Mouse (Mus musculus) embryonic facial prominence, embryonic 12.5 days (tissue): ENCODE data around the gene Tmem80. TPM values are rescaled to one million over a fixed set of nuclear protein-coding genes. Genes with fewer than 3 reads are reported as not detected.

Experiments used
- ATAC-seq: fragments of 200-750 bp; cut with Nextera tagmentation; 2 replicates; pipeline ENCODE4 v1.8.0; 2017; ENCODE audit not compliant: insufficient number of reproducible peaks, insufficient read depth, low FRiP score, low TSS enrichment
- H3K27ac ChIP-seq: fragments of 300-500 bp; sonication (generic); 2 replicates; pipeline ENCODE4 v1.5.1; 2016; ENCODE audit warnings: mild to moderate bottlenecking
- H3K27me3 ChIP-seq: fragments of 300-500 bp; sonication (generic); 2 replicates; pipeline ENCODE4 v1.6.1; 2016; ENCODE audit warnings: mild to moderate bottlenecking, moderate library complexity
- H3K36me3 ChIP-seq: fragments of 300-500 bp; sonication (generic); 2 replicates; pipeline ENCODE4 v1.6.1; 2016; ENCODE audit warnings: mild to moderate bottlenecking
- H3K4me1 ChIP-seq: fragments of 300-500 bp; sonication (generic); 2 replicates; pipeline ENCODE4 v1.6.1; 2016
- H3K4me2 ChIP-seq: fragments of 300-500 bp; sonication (generic); replicated peaks from 2 replicates; pipeline ENCODE4 v1.6.1; 2016; ENCODE audit warnings: mild to moderate bottlenecking, moderate library complexity
- H3K4me3 ChIP-seq: fragments of 300-500 bp; sonication (generic); 2 replicates; pipeline ENCODE4 v1.5.1; 2016; ENCODE audit warnings: mild to moderate bottlenecking
- H3K9ac ChIP-seq: fragments of 300-500 bp; sonication (generic); 2 replicates; pipeline ENCODE4 v1.6.1; 2016; ENCODE audit warnings: mild to moderate bottlenecking, moderate library complexity
- H3K9me3 ChIP-seq: fragments of 300-500 bp; sonication (generic); 2 replicates; pipeline ENCODE4 v1.6.1; 2016; ENCODE audit warnings: mild to moderate bottlenecking, moderate library complexity
- WGBS: fragments of 180-500 bp; shearing (Covaris S2); methylation state at CpG from one replicate; pipeline ENCODE4 v1.1.7; 2016; 5-methylcytosine and 5-hydroxymethylcytosine counted together
- polyA plus RNA-seq: library from polyadenylated mRNA; unstranded; fragments of >200 nt; fragmentation: Nextera tagmentation; extraction: Ambion mirVana; gene quantifications from 2 replicates; pipeline ENCODE4 v1.2.1, GENCODE M21; 2016

The Tmem80 gene
- polyA plus RNA-seq, 1 experiment from 2014 or later = 56.7 TPM

- H3K4me3 ChIP-seq = peak overlapping the region; percentile 66
- peak overlapping the region; percentile 99 for H3K27ac ChIP-seq
- H3K27me3 ChIP-seq = no peaks in the 10 kb centered on the region
- H3K36me3 ChIP-seq = peaks cover 27% of the 10 kb centered on the region
- no peaks in the 10 kb centered on the region for H3K9me3 ChIP-seq
- H3K9ac ChIP-seq = peak overlapping the region; percentile 96
- peaks cover 26% of the 10 kb centered on the region for H3K4me1 ChIP-seq
- ATAC-seq = peak; percentile 5
- WGBS = 4% methylated on average over 35 of the region's 35 CpGs
- H3K4me2 ChIP-seq = peak overlapping the region; percentile 99
These were observed 743 bp upstream of the Tmem80 start for GRCm38 (mm10) chr7:141326546-141327446.

- Histone ChIP-seq H3K4me1 (peaks cover 26% of the 10 kb centered on the region), H3K27ac (peak overlapping the region; percentile 99), H3K9ac (peak overlapping the region; percentile 96), H3K4me2 (peak overlapping the region; percentile 99), H3K36me3 (peaks cover 23% of the 10 kb centered on the region), H3K27me3 (no peaks in the 10 kb centered on the region), H3K4me3 (peak overlapping the region; percentile 66), H3K9me3 (no peaks in the 10 kb centered on the region)
- 19% methylated on average over 24 of the region's 24 CpGs for WGBS
- peak; percentile 32 for ATAC-seq
These were observed 943 bp downstream of the Tmem80 start for GRCm38 (mm10) chr7:141328373-141328990.

- Histone ChIP-seq H3K36me3 (peaks cover 26% of the 10 kb centered on the region), H3K4me3 (no peak overlapping the region), H3K4me1 (peaks cover 18% of the 10 kb centered on the region), H3K9ac (no peak overlapping the region), H3K9me3 (no peaks in the 10 kb centered on the region), H3K27ac (no peak overlapping the region), H3K4me2 (no peak overlapping the region), H3K27me3 (no peaks in the 10 kb centered on the region)
- ATAC-seq = no peak
These were observed 3.2 kb downstream of the Tmem80 start for GRCm38 (mm10) chr7:141330706-141331105.

- Histone ChIP-seq H3K36me3 (peaks cover 29% of the 10 kb centered on the region), H3K9ac (no peak overlapping the region; the same call in 1 of the 2 replicates), H3K4me3 (no peak overlapping the region), H3K4me1 (peaks cover 6% of the 10 kb centered on the region), H3K27ac (no peak overlapping the region), H3K4me2 (no peak overlapping the region), H3K9me3 (no peaks in the 10 kb centered on the region), H3K27me3 (no peaks in the 10 kb centered on the region)
- 73% methylated on average over 6 of the region's 6 CpGs for WGBS
- ATAC-seq = no peak
These were observed 4.5 kb downstream of the Tmem80 start for GRCm38 (mm10) chr7:141331990-141332389.

GRCm38 (mm10) chr7:141335044-141335579, 7.6 kb downstream of the Tmem80 start:
- peaks cover 16% of the 10 kb centered on the region for H3K27me3 ChIP-seq
- H3K36me3 ChIP-seq = peaks cover 29% of the 10 kb centered on the region
- H3K4me2 ChIP-seq = no peak overlapping the region
- no peaks in the 10 kb centered on the region for H3K9me3 ChIP-seq
- H3K9ac ChIP-seq = no peak overlapping the region
- H3K4me3 ChIP-seq = no peak overlapping the region
- 77% methylated on average over 2 of the region's 2 CpGs for WGBS
- H3K4me1 ChIP-seq = peaks cover 13% of the 10 kb centered on the region
- H3K27ac ChIP-seq = no peak overlapping the region
- ATAC-seq = no peak

- H3K27me3 ChIP-seq = peaks cover 16% of the 10 kb centered on the region
- H3K9me3 ChIP-seq = no peaks in the 10 kb centered on the region
- H3K4me2 ChIP-seq = no peak overlapping the region
- ATAC-seq = no peak
- peaks cover 29% of the 10 kb centered on the region for H3K36me3 ChIP-seq
- WGBS = 93% methylated on average over 4 of the region's 4 CpGs
- no peak overlapping the region for H3K27ac ChIP-seq
- H3K4me1 ChIP-seq = peaks cover 13% of the 10 kb centered on the region
- no peak overlapping the region for H3K9ac ChIP-seq
- no peak overlapping the region for H3K4me3 ChIP-seq
These were observed 8.1 kb downstream of the Tmem80 start for GRCm38 (mm10) chr7:141335682-141336081.

GRCm38 (mm10) chr7:141336296-141336695, 8.8 kb downstream of the Tmem80 start:
- no peak for ATAC-seq
- H3K4me1 ChIP-seq = peaks cover 13% of the 10 kb centered on the region
- no peak overlapping the region for H3K4me2 ChIP-seq
- peaks cover 16% of the 10 kb centered on the region for H3K27me3 ChIP-seq
- H3K36me3 ChIP-seq = peaks cover 29% of the 10 kb centered on the region
- WGBS = 76% methylated on average over 3 of the region's 3 CpGs
- H3K9me3 ChIP-seq = no peaks in the 10 kb centered on the region
- H3K9ac ChIP-seq = no peak overlapping the region
- no peak overlapping the region for H3K27ac ChIP-seq
- no peak overlapping the region for H3K4me3 ChIP-seq

GRCm38 (mm10) chr7:141337716-141338416, 10.3 kb downstream of the Tmem80 start:
- Histone ChIP-seq H3K4me2 (no peak overlapping the region), H3K4me1 (peaks cover 13% of the 10 kb centered on the region), H3K9ac (no peak overlapping the region), H3K27me3 (peaks cover 16% of the 10 kb centered on the region), H3K9me3 (no peaks in the 10 kb centered on the region), H3K27ac (no peak overlapping the region), H3K4me3 (no peak overlapping the region), H3K36me3 (peaks cover 22% of the 10 kb centered on the region)
- 68% methylated on average over 3 of the region's 3 CpGs for WGBS
- no peak for ATAC-seq

- peak; percentile 67 for ATAC-seq
- Histone ChIP-seq H3K4me3 (peak within 1 kb of the TSS; percentile 21), H3K27me3 (peaks cover 16% of the 10 kb centered on the region), H3K4me2 (peak within 1 kb of the TSS; percentile 55), H3K27ac (no peak within 1 kb of the TSS), H3K9me3 (no peaks in the 10 kb centered on the region), H3K36me3 (peaks cover 14% of the 10 kb centered on the region; the same call in 1 of the 2 replicates), H3K4me1 (peaks cover 13% of the 10 kb centered on the region), H3K9ac (peak within 1 kb of the TSS; percentile 40)
- 3% methylated on average over 23 of the region's 23 CpGs for WGBS
These were observed 11.1 kb downstream of the Tmem80 start, which contains the start of gene Eps8l2 for GRCm38 (mm10) chr7:141338576-141339131. Gene Eps8l2 (plus strand): TSS chr7:141338880.

GRCm38 (mm10) chr7:141339215-141339920, 11.8 kb downstream of the Tmem80 start:
- peak overlapping the region; percentile 40 for H3K9ac ChIP-seq
- H3K4me1 ChIP-seq = peaks cover 13% of the 10 kb centered on the region
- H3K4me3 ChIP-seq = peak overlapping the region; percentile 21
- 37% methylated on average over 20 of the region's 20 CpGs for WGBS
- no peak for ATAC-seq
- peaks cover 9% of the 10 kb centered on the region; the same call in 1 of the 2 replicates for H3K36me3 ChIP-seq
- H3K9me3 ChIP-seq = no peaks in the 10 kb centered on the region
- H3K4me2 ChIP-seq = peak overlapping the region; percentile 55
- H3K27ac ChIP-seq = no peak overlapping the region
- peaks cover 16% of the 10 kb centered on the region for H3K27me3 ChIP-seq
